1 mouse cellular context compared by ENCODE assay signal in the genomic region with DNA sequence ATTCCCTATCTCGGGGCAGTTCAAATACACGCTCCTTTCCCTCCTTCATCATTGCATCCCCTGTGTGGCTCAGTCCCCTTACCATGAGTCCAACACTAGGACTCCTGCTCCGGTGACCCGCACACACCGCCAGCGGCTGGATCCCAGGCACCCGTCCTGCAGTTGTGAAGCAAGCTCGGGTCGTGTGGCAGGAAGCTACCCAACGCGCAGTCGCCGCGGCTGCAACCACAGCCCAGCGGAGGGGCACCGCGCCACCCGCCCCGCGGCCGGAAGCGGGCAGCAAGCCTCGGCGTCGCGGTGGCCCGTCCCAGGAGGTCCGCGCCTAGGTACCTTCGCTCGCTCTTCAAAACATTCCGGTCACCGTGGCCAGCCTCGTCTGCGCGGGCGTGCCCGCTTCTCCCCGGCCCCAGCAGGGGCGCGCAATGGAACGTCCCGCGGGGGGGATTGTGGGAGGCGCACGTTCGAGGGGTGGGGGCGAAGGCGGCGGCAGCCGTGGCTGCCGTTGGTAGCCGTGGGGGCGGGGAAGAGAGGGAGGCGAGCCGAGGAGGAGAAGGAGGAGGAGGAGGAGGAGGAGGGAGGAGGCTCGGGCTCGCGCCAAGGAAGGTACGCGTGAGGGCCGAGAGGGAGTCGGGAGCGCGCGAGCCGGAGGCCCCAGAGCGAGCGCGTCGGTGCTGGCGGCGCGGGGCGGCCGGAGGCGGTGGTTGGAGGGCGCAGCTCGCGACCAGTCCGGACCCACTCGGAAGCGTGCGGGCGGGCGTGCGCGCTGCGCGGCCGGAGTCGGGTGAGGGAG.
A peak's percentile ranks its signal among the peaks of the same experiment; 100 is the strongest.
TF ChIP-seq lines count a peak whose summit lies in the region.

No protein-coding gene starts in this region.

TF ChIP-seq in CH12.LX, 34 proteins besides CTCF, POLR2A, EP300 and RAD21 (continued from another document):
- TF ChIP-seq USF2 (conservative IDR thresholded peaks at IDR 0.05; ENCODE audit: low read depth, low read length) (no peak), RCOR1 (conservative IDR thresholded peaks at IDR 0.05; ENCODE audit: low read depth, low read length) (no peak), MYC (IDR thresholded peaks at IDR 0.05; ENCODE audit: low read depth, low read length) (no peak), E2F4 (IDR thresholded peaks at IDR 0.05; ENCODE audit: insufficient replicate concordance, low read depth, low read length) (no peak), MEF2A (IDR thresholded peaks at IDR 0.05; ENCODE audit: borderline replicate concordance, low read depth, low read length) (peak; percentile 51; the same call in 1 of the 2 replicates), ZC3H11A (IDR thresholded peaks at IDR 0.05; ENCODE audit: low read depth, low read length) (no peak), MXI1 (IDR thresholded peaks at IDR 0.05; ENCODE audit: low read depth, low read length) (no peak; the same call in 1 of the 2 replicates), ZNF384 (IDR thresholded peaks at IDR 0.05; ENCODE audit: low read depth, low read length) (no peak), UBTF (IDR thresholded peaks at IDR 0.05; ENCODE audit: low read depth, low read length) (no peak; the same call in 1 of the 2 replicates), ELF1 (IDR thresholded peaks at IDR 0.05; ENCODE audit: low read depth, low read length) (peak; percentile 72), NELFE (IDR thresholded peaks at IDR 0.05; ENCODE audit: low read depth, low read length) (peak; percentile 77), ZMIZ1 (IDR thresholded peaks at IDR 0.05; ENCODE audit: low read depth, low read length) (peak; percentile 53; the same call in 1 of the 2 replicates), HCFC1 (IDR thresholded peaks at IDR 0.05; ENCODE audit: low read depth, low read length) (peak; percentile 70), POLR2AphosphoS2 (IDR thresholded peaks at IDR 0.05; ENCODE audit: low read depth, low read length) (peak; percentile 61; the same call in 1 of the 2 replicates), CHD1 (IDR thresholded peaks at IDR 0.05; ENCODE audit: low read depth, low read length) (peak; percentile 67; the same call in 1 of the 2 replicates), JUND (conservative IDR thresholded peaks at IDR 0.05; ENCODE audit: low read depth, low read length) (no peak), KAT2A (IDR thresholded peaks at IDR 0.05; ENCODE audit: insufficient replicate concordance, low read length) (0 out of 2 replicates have a peak, but pooled peaks have one; percentile 46), CHD2 (IDR thresholded peaks at IDR 0.05; ENCODE audit: low read length) (no peak), TCF12 (IDR thresholded peaks at IDR 0.05; ENCODE audit: low read depth, low read length) (peak; percentile 76), PAX5 (IDR thresholded peaks at IDR 0.05; ENCODE audit: low read length) (no peak), BHLHE40 (IDR thresholded peaks at IDR 0.05; ENCODE audit: low read depth, low read length) (peak; percentile 86), ZKSCAN1 (IDR thresholded peaks at IDR 0.05; ENCODE audit: borderline replicate concordance, low read depth, low read length) (no peak), MAX (IDR thresholded peaks at IDR 0.05; ENCODE audit: low read length) (peak; percentile 27; the same call in 1 of the 2 replicates), MAFK (IDR thresholded peaks at IDR 0.05; ENCODE audit: insufficient replicate concordance, low read length) (no peak), ETS1 (conservative IDR thresholded peaks at IDR 0.05; ENCODE audit: low read depth, low read length) (no peak), SIN3A (IDR thresholded peaks at IDR 0.05; ENCODE audit: low read length) (no peak; the same call in 1 of the 2 replicates), JUN (IDR thresholded peaks at IDR 0.05; ENCODE audit: insufficient read depth, low read depth, low read length) (no peak), SMC3 (IDR thresholded peaks at IDR 0.05; ENCODE audit: low read depth, low read length) (no peak), IRF4 (IDR thresholded peaks at IDR 0.05; ENCODE audit: low read depth, low read length) (no peak), NRF1 (IDR thresholded peaks at IDR 0.05; ENCODE audit: low read depth, low read length) (peak; percentile 83), USF1 (IDR thresholded peaks at IDR 0.05; ENCODE audit: low read depth, low read length) (no peak), MAZ (IDR thresholded peaks at IDR 0.05; ENCODE audit: low read depth, low read length) (peak; percentile 97), GABPA (IDR thresholded peaks at IDR 0.05; ENCODE audit: insufficient replicate concordance, low read depth, low read length) (no peak)
